Mouse (Mus musculus): ENCODE measurements at regions not wholly inside any gene's neighbourhood (a gene's known extent, or its start where the extent isn't known, plus 50 kb on each side); places are given as distances from the start of the nearest gene placed in this dataset.

DNA sequence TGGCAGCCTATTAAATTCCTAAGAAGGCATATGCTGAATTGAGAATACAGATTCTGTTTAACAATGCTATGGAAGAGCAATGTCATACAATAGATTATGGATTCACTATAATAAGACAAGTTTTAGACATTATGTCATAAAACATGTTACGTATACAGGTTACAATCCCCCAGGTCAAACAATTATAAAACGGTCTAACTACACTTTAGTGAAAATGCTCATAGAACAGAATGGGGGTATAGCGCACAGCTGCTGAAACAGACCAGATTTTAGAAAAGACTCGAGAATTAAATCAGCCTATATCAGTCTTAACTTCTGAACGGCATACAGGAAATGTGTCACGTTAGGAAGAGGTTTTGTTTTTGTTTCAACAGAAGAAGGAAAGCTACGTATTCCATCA lies 660.5 kb upstream of the Sel1l start:
- no peak for DNase-seq (ENCODE audit: low spot score in 2 of 2)

DNA sequence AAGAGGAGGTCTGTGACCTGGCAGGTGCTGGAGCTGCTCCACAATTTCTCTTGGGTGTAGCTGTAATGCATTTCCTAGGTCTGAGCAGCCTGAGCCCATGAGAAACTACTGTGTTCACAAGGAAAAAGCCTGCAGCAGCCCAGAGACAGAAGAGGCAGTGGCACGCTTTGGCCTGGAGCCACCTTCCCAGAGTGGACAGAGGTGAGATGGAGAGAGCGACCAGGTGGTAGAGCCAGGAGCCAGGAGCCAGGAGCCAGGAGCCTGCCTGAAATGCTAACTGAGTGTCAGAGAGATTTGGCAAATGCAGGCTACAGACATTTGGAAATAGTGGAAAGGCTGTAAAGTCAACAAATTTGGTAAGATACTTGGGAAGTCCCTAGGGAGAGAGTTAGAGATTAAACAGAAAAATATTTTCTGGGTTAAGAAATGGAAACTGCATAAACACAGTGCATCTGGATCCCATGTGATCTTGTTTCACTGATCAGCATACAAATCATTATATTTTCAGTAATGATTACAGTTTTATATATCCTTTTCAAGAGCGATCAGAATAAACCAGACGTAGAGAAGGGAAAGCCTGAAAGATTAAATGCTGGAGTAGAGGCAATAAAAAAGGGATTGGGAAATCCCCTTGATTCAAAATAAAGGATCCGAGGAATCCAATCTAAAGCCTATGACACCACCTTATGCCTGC lies 660.0 kb upstream of the Sel1l start:
- DNase-seq (ENCODE audit: low spot score in 2 of 2) = no peak

DNA sequence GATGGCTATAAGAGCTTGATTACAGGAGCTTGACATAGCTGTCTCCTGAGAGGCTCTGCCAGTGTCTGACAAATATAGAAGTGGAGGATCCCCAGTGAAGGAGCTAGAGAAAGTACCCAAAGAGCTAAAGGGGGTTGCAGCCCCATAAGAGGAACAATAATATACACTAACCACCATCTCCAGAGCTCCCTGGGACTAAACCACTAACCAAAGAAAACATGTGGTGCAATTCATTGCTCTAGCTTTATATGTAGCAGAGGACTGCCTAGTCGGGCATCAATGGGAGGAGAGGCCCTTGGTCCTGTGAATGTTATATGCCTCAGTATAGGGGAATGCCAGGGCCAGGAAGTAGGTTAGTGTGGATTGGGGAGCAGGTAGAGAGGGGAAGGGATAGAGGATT lies 635.0 kb upstream of the Sel1l start:
- DNase-seq (ENCODE audit: low spot score in 2 of 2) = no peak

DNA sequence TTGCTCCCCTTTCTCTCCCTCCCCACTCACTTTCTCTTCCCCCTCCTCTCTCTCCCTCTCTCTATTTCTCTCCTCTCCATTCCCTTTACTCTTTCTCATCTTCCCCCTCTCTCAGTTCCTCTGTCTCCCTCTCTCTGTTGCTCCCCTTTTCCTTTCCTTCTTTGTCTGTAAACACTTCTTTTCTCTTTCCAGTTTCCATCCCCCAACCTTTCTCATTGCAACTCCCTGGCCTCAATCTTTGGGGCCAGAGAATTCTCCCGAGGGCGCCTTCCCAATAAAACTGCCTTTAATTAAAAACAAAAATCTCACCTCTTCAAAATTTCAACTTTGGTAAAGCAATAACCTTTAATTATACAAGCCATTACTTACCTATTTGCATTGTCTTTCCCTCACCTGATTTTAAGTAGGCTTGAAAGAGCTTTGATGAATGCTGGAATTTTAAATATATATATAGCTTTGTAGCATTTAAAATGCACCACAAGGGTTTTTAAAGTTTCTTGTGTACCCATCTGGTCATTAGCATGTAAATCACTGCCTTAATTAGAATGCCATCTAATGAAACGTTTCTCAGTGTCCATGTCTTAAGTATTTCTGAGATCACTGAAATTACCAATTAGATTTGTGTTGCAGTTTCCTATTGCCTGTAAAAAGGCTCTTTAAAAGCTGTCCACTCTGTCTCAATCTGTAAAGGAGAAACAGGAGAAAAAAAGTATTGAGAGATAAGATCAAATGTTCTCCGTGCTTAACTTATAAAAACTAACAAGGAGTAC lies 625.5 kb upstream of the Sel1l start:
- no peak for DNase-seq (ENCODE audit: low spot score in 2 of 2)

DNA sequence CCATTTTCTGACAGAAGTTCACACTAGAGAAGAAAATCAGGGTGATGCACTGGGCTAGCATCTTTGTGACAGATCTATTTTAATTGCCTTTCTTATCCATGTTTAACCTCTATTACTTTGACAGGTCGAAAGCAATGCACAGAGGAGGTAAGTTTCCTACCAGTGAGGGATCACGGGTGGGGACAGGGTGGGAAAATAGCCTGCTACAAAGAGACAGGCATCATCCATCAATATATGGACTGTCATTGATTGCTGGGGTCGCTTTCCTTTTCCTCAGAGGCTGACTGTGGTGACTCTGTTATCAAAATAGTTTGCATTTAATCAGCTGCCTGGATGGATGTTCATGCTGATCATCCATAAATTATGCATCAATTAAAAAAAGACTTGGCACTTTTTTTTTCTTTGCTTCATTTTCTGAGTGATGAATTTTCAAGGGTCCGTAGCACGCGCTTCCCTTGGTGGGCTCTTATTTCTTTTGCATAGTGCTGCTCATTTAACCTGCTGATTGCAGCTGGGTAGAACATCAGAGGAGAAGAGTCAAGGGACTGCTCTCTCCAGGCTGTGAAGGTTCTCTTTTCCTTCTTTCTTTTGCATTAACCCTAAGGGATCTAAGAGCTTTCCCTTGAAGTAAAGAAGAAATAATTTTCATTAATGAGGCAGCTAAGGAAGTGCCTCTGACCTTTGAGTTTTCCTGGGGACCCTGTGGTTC lies 602.3 kb upstream of the Sel1l start:
- DNase-seq (ENCODE audit: low spot score in 2 of 2) = no peak

DNA sequence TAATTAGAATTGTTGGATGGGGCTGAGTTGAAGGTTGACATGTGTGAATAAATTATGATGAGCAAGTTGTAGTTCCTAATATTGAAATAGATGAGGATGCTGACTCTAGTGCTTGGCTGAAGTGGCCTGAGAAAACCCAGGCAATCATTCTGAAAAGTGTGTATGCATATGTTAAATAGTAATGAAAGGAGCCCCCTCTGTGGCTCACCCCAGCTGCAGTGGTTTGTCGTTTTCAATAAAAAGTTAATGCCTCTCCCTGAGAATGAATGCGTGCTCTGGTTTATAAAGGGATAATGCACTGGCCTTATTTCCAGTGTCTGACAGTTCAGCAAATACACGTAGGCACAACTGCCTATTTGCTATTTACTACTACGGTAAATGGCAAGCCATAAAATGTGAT lies 569.5 kb upstream of the Sel1l start:
- DNase-seq (ENCODE audit: low spot score in 2 of 2) = no peak

DNA sequence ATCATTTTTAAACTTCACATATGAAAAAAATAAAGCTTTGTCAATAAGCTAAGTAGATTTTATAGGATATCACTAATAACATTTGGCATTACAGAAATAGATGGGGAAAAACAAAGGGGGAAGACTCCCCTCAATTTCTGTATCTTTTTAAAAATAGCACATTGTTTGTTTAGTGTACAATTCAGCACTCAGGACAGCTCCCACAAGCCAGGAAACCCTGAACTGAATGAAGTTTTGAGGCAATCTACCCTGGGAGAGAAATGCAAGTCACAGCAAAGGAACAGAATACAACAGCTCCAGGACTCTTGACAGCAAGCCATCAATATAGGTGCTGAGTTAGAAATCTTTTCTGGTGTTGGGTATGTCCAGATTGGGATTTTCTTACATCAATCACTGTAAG lies 556.5 kb upstream of the Sel1l start:
- no peak for DNase-seq (ENCODE audit: low spot score in 2 of 2)

DNA sequence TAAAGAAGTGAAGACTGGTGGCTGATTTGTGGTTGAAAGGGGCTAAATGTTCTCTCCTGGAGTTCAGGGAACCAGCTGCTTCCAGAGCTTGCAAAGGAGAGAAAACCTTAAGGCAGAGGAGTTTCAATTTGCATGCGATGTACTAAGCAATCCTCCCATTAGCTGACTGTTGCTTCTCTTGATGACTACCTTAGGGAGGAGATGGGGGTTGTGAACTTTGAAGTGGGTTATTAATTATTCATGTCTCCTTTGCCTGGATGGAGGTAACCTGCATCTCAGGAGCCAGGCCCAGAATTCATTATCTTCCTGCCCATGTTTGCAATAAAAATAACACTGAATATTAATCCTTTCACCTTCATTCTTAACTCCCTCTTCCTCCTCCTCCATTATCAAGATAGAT lies 552.0 kb upstream of the Sel1l start:
- no peak for DNase-seq (ENCODE audit: low spot score in 2 of 2)

DNA sequence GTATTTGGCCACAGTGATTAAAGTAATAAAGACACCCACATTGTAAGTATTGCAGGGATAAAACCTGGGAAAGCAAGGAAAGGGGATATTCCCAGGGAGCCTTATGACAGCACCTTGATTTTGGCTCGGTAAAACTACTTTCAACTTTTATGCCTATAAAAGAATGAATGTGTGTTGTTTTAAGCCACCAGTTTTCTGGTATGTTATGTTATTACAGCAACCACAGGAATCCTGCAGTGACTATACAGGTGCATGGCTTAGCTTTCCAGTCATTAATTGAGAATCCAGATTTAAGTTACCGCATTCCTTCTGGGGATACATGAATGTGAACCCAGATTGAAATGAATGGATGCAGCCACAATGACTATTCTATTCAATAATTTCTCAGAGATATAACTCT lies 537.2 kb upstream of the Sel1l start:
- no peak for DNase-seq (ENCODE audit: low spot score in 2 of 2)

DNA sequence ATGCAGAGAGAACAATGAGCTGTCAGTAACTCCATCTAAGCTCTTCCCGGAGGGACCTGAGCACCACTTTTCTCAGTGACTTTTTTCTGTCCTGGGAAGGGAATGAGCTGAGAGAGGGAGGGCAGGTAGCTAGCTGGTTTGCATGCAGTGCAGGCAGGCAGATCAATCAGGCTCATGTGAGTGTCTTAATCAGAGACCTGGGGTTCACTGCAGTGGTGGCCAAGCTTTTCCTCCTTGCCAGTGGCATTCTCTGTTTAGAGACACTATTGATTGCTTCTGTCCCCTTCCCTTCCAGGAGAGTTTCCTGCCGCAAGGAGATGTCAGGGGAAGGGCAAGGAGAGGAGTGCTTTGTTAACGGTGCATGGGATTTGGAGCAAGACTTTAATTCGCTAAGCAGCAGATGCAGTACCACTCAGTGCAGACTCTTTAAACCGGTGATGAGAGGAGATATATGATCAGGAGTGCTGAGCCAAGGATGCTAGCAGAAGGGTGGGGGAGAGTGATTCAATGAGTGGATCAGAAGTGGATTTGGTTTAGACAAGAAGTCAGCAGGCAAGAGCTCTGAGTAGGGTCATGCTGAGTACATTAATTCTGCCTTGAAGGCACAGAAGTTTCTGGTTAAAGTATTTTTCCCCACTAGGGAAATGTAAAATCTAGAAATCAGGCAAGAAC lies 535.4 kb upstream of the Sel1l start:
- DNase-seq (ENCODE audit: low spot score in 2 of 2) = no peak

DNA sequence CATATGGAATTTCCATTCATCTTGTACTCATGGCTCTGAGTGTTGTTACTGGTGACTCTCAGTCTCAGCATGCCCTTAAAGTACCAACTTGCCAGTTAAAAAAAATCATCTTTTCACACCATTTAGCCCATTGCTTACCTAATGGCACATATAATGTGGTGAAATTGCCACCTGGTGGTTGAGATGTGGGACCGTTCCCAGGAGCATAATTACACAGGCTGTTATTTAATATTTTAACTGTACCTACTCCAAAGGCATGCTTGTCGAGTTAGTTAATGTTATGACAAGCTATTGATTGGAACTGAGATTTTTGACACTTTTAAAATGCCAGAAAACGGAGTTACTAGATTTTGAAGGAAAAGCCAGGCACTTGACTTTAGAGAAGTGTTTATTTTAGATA lies 530.2 kb upstream of the Sel1l start:
- no peak for DNase-seq (ENCODE audit: low spot score in 2 of 2)

DNA sequence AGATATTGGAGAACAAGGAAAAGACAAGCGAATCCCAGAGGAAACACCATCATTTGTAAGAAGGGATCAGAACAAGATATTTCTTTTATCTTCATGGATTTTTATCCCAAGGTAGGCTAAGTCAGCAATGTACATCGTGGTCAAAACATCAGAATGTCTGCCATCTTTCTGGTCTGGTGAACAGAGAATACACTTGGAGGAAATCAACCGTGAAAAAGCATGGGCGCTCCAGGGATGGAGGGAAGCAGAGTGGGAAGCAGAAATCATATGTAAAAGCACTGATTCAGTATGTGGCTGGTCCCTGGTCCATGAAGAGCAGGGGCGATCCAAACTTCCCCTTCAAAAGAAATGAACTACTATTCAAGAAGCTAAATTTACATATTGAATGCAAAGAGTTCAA lies 517.0 kb upstream of the Sel1l start:
- no peak for DNase-seq (ENCODE audit: low spot score in 2 of 2)

DNA sequence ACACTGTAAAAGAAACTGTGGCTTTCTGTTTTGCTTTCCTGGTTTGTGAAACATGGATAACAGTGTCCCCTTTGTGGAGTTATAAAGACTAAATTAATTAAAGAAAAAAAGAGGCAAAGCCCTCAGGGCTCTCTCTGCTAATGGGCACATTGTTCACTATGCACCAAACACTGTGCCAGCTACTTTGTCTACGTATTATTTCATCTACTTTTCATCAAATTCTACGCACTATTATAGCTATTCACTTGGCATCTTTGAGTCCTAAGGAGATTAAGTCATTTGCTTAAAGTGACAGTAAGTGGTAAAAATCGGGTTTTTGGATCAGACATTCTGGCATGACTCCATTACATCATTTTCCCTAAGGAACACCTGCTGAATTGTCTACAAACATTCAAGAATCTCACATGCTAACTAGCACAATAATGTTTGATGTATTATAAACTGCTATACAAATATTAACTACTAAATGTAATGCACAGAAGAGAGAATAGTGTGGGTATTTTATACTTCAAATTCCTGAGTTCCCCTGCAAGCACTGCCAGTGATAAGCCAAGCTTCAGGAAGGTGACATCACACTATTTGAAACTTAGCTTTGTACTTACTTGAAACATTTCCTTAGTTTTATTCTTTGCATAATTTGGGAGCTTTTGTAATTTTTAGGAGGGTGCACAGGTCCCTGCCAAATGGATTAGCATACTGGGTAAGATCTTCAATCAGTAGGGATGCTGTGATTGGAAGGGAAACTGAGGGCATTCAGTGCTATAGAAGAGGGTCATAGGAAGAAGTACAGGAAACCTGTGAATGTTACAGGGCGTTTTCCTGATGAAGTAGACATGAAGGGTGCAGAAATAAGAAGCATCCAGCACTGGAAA lies 504.7 kb upstream of the Sel1l start:
- no peak for DNase-seq (ENCODE audit: low spot score in 2 of 2)

DNA sequence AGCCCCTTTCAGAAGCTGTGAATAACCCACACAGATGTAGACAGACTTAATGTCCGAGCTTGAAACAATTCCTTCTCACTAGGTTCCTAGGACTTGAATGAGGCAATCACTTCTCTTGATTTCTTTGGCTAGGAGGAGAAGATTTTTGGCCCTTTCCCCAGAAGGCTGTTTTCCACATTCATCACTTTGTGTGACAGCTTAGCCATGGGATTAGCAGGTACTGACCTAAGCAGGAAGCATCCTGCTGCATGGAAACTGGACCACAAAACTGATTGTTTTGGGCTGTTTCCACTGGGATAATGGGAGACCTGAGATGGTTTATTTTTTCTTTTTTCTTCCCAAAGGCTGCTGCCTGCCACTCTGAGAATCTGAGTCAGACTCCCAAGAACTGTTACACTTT lies 469.3 kb upstream of the Sel1l start:
- DNase-seq (ENCODE audit: low spot score in 2 of 2) = no peak

DNA sequence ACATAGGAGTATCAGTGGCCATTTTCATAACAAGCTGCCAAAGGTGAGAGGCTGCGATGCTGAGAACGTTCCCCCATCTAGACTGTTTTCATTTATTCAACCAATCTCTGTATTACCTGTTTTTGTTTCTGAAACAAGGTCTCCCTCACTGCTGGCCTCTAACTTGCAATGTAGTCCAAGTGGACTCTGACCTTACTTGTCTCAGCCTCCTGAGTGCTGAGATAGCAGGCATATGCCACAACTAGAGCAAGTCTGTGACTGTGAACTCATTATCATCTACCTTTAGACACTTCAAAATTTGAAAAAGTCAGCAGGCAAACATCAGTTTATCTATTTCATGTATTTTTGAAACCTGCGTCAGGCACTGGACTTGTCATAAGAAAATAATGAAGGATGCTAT lies 468.7 kb upstream of the Sel1l start:
- no peak for DNase-seq (ENCODE audit: low spot score in 2 of 2)

DNA sequence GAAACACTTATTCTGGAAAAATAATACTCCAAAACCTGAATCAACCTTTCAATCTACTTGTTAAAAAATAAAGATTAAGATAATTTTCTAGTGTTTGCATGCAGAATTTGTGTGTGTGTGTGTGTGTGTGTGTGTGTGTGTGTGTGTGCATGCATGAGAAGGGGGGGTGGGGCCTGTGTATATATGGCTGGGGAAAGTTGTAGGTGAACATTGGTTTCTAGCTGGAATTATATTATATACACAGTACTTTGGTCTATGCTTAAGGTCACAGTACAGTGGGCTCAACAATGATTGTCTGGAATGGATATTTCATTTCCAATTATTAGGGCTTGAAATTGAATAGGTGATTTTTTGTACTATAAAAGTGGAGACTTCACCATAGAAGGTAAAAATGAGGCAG lies 467.3 kb upstream of the Sel1l start:
- DNase-seq (ENCODE audit: low spot score in 2 of 2) = no peak

DNA sequence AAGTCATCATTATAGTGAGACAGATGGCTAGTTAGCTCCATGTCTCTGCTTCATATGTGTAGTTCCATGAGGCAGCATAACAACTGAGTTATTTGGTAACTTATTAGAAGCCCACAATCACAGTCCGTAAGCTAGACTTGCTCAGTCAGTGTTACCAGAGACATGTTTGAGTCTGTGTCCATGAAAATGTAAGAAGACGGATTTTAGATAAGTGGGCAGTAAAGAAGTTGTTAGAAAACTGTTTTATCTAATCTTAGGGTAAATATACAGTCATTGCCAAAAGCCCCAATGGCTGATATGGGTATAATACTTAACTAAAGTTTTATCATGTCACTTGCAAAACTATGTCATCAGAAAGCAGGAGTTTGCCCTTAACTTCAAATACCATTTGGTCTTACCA lies 466.9 kb upstream of the Sel1l start:
- no peak for DNase-seq (ENCODE audit: low spot score in 2 of 2)

DNA sequence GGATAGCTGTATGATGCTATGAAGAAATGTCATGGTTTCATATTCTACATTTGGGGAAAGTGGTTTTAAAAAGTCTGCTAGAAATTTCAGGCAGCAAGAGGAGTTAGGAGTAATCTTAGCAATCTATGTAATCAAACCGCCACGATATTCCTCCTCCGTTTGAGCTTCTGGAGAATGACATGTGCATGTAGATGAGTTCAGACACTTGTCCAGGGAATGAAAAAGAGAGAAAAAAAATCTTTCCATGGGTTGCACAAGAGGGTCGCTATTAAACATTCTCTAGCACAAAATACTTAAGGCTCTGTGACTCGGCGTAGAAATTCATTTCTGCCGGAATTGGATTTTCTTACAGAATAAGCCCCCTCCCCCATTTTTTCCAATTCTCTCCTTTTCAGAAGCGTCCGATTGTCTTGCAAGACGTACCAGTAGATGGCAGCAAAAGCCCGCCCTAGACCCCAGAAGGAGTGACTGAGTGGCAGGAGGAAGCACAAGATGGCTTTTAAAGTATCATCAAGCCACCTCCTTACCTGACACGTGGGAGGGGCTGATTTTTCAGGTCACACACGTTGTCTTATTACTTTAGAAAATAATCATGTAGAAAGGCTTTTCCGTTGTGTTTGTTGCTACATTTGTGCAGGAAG lies 454.1 kb upstream of the Sel1l start:
- DNase-seq (ENCODE audit: low spot score in 2 of 2) = peak; percentile 49 to 57

DNA sequence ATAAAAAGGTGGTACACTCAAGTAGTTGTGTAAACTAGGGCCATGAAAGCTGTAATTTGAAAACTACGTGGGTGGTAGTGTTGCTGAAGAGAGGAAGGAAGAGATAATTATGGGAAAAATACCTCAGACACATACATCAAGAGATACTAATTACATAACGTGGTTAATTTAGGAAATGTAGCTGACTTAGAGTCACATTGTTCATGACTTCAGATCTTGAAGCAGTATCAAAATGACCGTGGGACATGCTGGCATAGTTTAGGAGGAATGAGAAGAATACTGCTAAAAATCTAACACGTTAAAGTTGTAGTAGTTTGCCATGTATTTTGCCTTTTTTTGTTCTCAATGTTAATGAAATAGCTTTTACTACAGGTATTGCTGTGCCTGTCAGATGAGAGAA lies 445.9 kb upstream of the Sel1l start:
- no peak for DNase-seq (ENCODE audit: low spot score in 2 of 2)

DNA sequence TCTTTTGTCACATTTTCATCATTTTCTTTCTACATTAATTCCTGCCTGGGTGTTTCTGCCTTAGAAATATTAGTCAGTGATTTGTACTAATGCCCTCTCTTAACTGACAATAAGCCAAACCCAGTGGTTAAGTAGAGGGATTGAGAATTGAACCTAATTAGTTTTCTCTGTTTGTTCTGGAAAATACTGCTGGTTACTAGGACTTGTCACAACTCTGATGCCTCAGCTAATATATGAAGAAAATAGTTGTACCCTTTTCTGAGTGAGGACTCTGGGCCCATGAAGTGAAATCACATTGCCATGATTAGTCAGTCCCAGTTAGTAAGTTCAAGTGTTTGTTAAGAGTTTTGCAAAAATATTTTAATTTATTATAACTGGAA lies 444.4 kb upstream of the Sel1l start:
- no peak for DNase-seq (ENCODE audit: low spot score in 2 of 2)

Measured in right cerebral cortex, postnatal 36 days (tissue).